Comparison of ENCODE assay signal across 12 mouse cellular contexts in the genomic region with DNA sequence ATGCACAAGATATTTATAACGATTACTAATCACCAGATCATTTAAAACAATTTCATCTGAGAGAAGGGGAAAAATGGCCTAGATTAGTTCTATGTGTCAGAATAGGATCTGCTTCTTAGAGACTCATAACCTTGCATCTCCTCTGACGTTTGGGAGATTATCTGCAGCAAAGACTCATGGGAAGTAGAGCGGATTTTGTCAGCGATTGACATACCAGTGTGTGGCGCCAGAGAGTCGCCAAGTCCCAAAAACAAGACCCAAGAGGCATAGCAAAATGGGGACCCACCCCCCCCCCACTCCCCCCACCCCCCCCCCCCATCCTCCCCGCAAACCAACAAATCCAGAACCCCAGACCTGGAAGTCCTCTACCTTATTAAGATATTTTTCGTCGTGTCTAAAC. TPM values are rescaled to one million over a fixed set of nuclear protein-coding genes. Genes with fewer than 3 reads are reported as not detected.
A peak's percentile ranks its signal among the peaks of the same experiment; 100 is the strongest.
DNase-seq lines count a peak whose midpoint lies in the region; ATAC-seq and TF ChIP-seq lines count a peak whose summit lies in the region.
"Had no signal": no experiment of that assay in that cellular context is flagged by ENCODE, and none has a peak within 500 bp of the region (broad histone marks: within the 10 kb centered on the region; RNA-seq: fewer than 3 reads in every experiment).

No protein-coding gene starts in this region.

- peak; percentile 33 for DNase-seq in lung, postnatal 10 days
- no peak for DNase-seq in lung, postnatal 25 days (ENCODE audit: low spot score)
- DNase-seq in ES-E14 (ENCODE audit: low read depth, low spot score) = no peak
- peak; percentile 40 to 51 for DNase-seq in thymus, postnatal 36 days
- DNase-seq in kidney, adult 18-20 months = no peak
- DNase-seq: adrenal gland, postnatal 25 days; cerebellum, adult 18-20 months; kidney, postnatal 4 days; liver, embryonic 13.5 days had no signal

- no peaks in the 10 kb centered on the region for H3K4me1 ChIP-seq in ES-E14 (ENCODE audit: control insufficient read depth in 2 of 2, insufficient read depth in 2 of 2, low read length in 2 of 2, poor library complexity in 1 of 2)
- H3K4me1 ChIP-seq in intestine, embryonic 16.5 days (ENCODE audit: control insufficient read depth, insufficient read depth, low read length) = no peaks in the 10 kb centered on the region
- 0 out of 2 replicates have a peak, but pooled peaks cover 7% of the 10 kb centered on the region for H3K4me1 ChIP-seq in liver, embryonic 12.5 days
- H3K4me1 ChIP-seq: hindbrain, embryonic 13.5 days had no signal

- H3K9ac ChIP-seq in ES-E14 (ENCODE audit: insufficient read depth, low read depth, low read length, poor library complexity, severe bottlenecking) = no peak overlapping the region
- no peak overlapping the region for H3K9ac ChIP-seq in intestine, embryonic 16.5 days (ENCODE audit: low read depth, low read length)
- no peak overlapping the region for H3K9ac ChIP-seq in liver, embryonic 12.5 days
- H3K9ac ChIP-seq: hindbrain, embryonic 13.5 days; liver, embryonic 13.5 days had no signal

- in situ Hi-C loops in ES-E14 (cut with MboI; ENCODE audit: low sequenced_read_pairs in 2 of 2, unreplicated experiment in 2 of 2) = no loop called here

- H3K4me3 ChIP-seq in ES-E14 (ENCODE audit: insufficient read depth in 1 of 2, low read depth in 1 of 2, low read length in 2 of 2, poor library complexity in 1 of 2, severe bottlenecking in 1 of 2) = no peak overlapping the region
- no peak overlapping the region for H3K4me3 ChIP-seq in intestine, embryonic 16.5 days (ENCODE audit: low read length)
- H3K4me3 ChIP-seq in liver, embryonic 12.5 days = no peak overlapping the region
- H3K4me3 ChIP-seq: hindbrain, embryonic 13.5 days; liver, embryonic 13.5 days had no signal

- H3K9me3 ChIP-seq in ES-E14 (ENCODE audit: control insufficient read depth, insufficient read depth, low read depth, low read length) = no peaks in the 10 kb centered on the region
- H3K9me3 ChIP-seq in intestine, embryonic 16.5 days (ENCODE audit: control insufficient read depth, low read length) = no peaks in the 10 kb centered on the region
- H3K9me3 ChIP-seq in liver, embryonic 12.5 days (replicated peaks) = no peaks in the 10 kb centered on the region
- H3K9me3 ChIP-seq: hindbrain, embryonic 13.5 days; liver, embryonic 13.5 days had no signal

- H3K27me3 ChIP-seq in intestine, embryonic 16.5 days (replicated peaks; ENCODE audit: control insufficient read depth, insufficient read depth, low read length) = no peaks in the 10 kb centered on the region
- H3K27me3 ChIP-seq in liver, embryonic 12.5 days (replicated peaks) = no peaks in the 10 kb centered on the region
- H3K27me3 ChIP-seq: hindbrain, embryonic 13.5 days; liver, embryonic 13.5 days had no signal

- no peaks in the 10 kb centered on the region for H3K36me3 ChIP-seq in ES-E14 (ENCODE audit: control insufficient read depth, insufficient read depth, low read length, poor library complexity, severe bottlenecking)
- no peaks in the 10 kb centered on the region for H3K36me3 ChIP-seq in intestine, embryonic 16.5 days (ENCODE audit: control insufficient read depth, insufficient read depth, low read length)
- no peaks in the 10 kb centered on the region for H3K36me3 ChIP-seq in liver, embryonic 12.5 days
- H3K36me3 ChIP-seq: hindbrain, embryonic 13.5 days; liver, embryonic 13.5 days had no signal

- WGBS in intestine, embryonic 16.5 days = 71% methylated on average over 9 of the region's 9 CpGs
- WGBS in liver, embryonic 12.5 days (ENCODE audit: insufficient replicate concordance) = 59% methylated on average over 9 of the region's 9 CpGs

- no peak overlapping the region for H3K4me2 ChIP-seq in intestine, embryonic 16.5 days (ENCODE audit: low read depth, low read length)
- H3K4me2 ChIP-seq in liver, embryonic 12.5 days = no peak overlapping the region
- H3K4me2 ChIP-seq: hindbrain, embryonic 13.5 days; liver, embryonic 13.5 days had no signal

- H3K27ac ChIP-seq in ES-E14 (ENCODE audit: insufficient read depth, low read depth, low read length, poor library complexity, severe bottlenecking) = no peak overlapping the region
- H3K27ac ChIP-seq in intestine, embryonic 16.5 days (ENCODE audit: low read length) = peak overlapping the region; percentile 84
- no peak overlapping the region for H3K27ac ChIP-seq in liver, embryonic 12.5 days
- H3K27ac ChIP-seq: hindbrain, embryonic 13.5 days; liver, embryonic 13.5 days had no signal

- ATAC-seq in intestine, embryonic 16.5 days = no peak
- ATAC-seq in liver, embryonic 12.5 days = no peak

TF ChIP-seq in ES-E14, 5 proteins besides CTCF, POLR2A, EP300 and RAD21:
- peak; percentile 18; the same call in 1 of the 2 replicates for TF ChIP-seq ZC3H11A (IDR thresholded peaks at IDR 0.05; ENCODE audit: borderline replicate concordance, low read depth, low read length)
- no peak for TF ChIP-seq CHD2 (IDR thresholded peaks at IDR 0.05; ENCODE audit: low read depth, low read length)

RNA-seq across cellular contexts. Expression of gene Aig1, which starts 13.7 kb away (rescaled TPM):
- total RNA-seq in ES-E14 (2012; rRNA removed) = 10.1 and 11.9 TPM in 2 replicates
- polyA plus RNA-seq in intestine, embryonic 16.5 days (2015; fragmentation: Nextera tagmentation; extraction: Ambion mirVana) = 97.1 and 107 TPM in 2 replicates
- polyA plus RNA-seq in liver, embryonic 12.5 days (2016; fragmentation: Nextera tagmentation; extraction: Ambion mirVana) = 12.0 and 14.6 TPM in 2 replicates

Comparison
In these comparisons a context has a peak if more than half of its experiments do, and no peak if none do; other contexts are left out.
1. DNase-seq: peak in lung, postnatal 10 days (single experiment) and thymus, postnatal 36 days (2 of 2); none in lung, postnatal 25 days (single experiment), ES-E14 (single experiment) and kidney, adult 18-20 months (single experiment).